Mouse (Mus musculus) urinary bladder, postnatal 25 days (tissue): ENCODE measurements at regions not wholly inside any gene's neighbourhood (a gene's known extent, or its start where the extent isn't known, plus 50 kb on each side); places are given as distances from the start of the nearest gene placed in this dataset.

Source experiments
- DNase-seq: peaks from one replicate; pipeline ENCODE4 v3.0.0; 2022; ENCODE audit warnings: low spot score

- DNase-seq = no peak
Observed at GRCm38 (mm10) chr1:193572827-193573226, 202.7 kb upstream of the Camk1g start.

GRCm38 (mm10) chr1:193572411-193572810 is 202.3 kb upstream of the Camk1g start:
- DNase-seq = no peak

GRCm38 (mm10) chr1:193571088-193571487 is 201.0 kb upstream of the Camk1g start:
- no peak for DNase-seq

GRCm38 (mm10) chr1:193568586-193569174 is 198.6 kb upstream of the Camk1g start:
- no peak for DNase-seq

- DNase-seq = no peak
Observed at GRCm38 (mm10) chr1:193567217-193567616, 197.1 kb upstream of the Camk1g start.

- no peak for DNase-seq
Observed at GRCm38 (mm10) chr1:193564225-193564624, 194.1 kb upstream of the Camk1g start.

GRCm38 (mm10) chr1:193562242-193562641 is 192.1 kb upstream of the Camk1g start:
- DNase-seq = no peak

- no peak for DNase-seq
Observed at GRCm38 (mm10) chr1:193558122-193558521, 188.0 kb upstream of the Camk1g start.

GRCm38 (mm10) chr1:193554731-193555130 is 184.6 kb upstream of the Camk1g start:
- DNase-seq = no peak

- no peak for DNase-seq
Observed at GRCm38 (mm10) chr1:193552348-193552747, 182.2 kb upstream of the Camk1g start.

GRCm38 (mm10) chr1:193551340-193551739 is 181.2 kb upstream of the Camk1g start:
- DNase-seq = no peak

GRCm38 (mm10) chr1:193550761-193551160 is 180.7 kb upstream of the Camk1g start:
- DNase-seq = no peak

- DNase-seq = no peak
Observed at GRCm38 (mm10) chr1:193547356-193547755, 177.3 kb upstream of the Camk1g start.

- DNase-seq = no peak
Observed at GRCm38 (mm10) chr1:193546044-193546432, 175.9 kb upstream of the Camk1g start.

GRCm38 (mm10) chr1:193545406-193546043 is 175.4 kb upstream of the Camk1g start:
- DNase-seq = no peak

- no peak for DNase-seq
Observed at GRCm38 (mm10) chr1:193544804-193545203, 174.7 kb upstream of the Camk1g start.

GRCm38 (mm10) chr1:193543834-193544233 is 173.7 kb upstream of the Camk1g start:
- DNase-seq = no peak

- no peak for DNase-seq
Observed at GRCm38 (mm10) chr1:193543284-193543683, 173.2 kb upstream of the Camk1g start.

- DNase-seq = no peak
Observed at GRCm38 (mm10) chr1:193541934-193542580, 172.0 kb upstream of the Camk1g start.

GRCm38 (mm10) chr1:193541281-193541680 is 171.2 kb upstream of the Camk1g start:
- no peak for DNase-seq

GRCm38 (mm10) chr1:193540486-193540885 is 170.4 kb upstream of the Camk1g start:
- no peak for DNase-seq

GRCm38 (mm10) chr1:193539261-193539660 is 169.2 kb upstream of the Camk1g start:
- DNase-seq = no peak

GRCm38 (mm10) chr1:193538425-193538824 is 168.3 kb upstream of the Camk1g start:
- no peak for DNase-seq

- no peak for DNase-seq
Observed at GRCm38 (mm10) chr1:193537616-193538015, 167.5 kb upstream of the Camk1g start.
